Mouse (Mus musculus) heart, postnatal 0 days (tissue): Measurements from ENCODE around the gene Srpk2.

Experiments
- CTCF ChIP-seq: IDR thresholded peaks from 2 replicates; pipeline ENCODE4 v1.5.1; 2016; ENCODE audit warnings: antibody characterized with exemption, control low read depth, low read depth
- EP300 ChIP-seq: IDR thresholded peaks from 2 replicates; pipeline ENCODE4 v1.6.1; 2016; ENCODE audit warnings: antibody characterized with exemption, low read depth

- TF ChIP-seq CTCF (no peak), EP300 (no peak)
Measured at GRCm38 (mm10) chr5:23670880-23671279, 13.5 kb downstream of the Srpk2 start.
